Mouse (Mus musculus) spleen, adult 2 months (tissue): Measurements from ENCODE around the gene Pigw. TPM values are rescaled to one million over a fixed set of nuclear protein-coding genes. Genes with fewer than 3 reads are reported as not detected.
A peak's percentile ranks its signal among the peaks of the same experiment; 100 is the strongest.

Experiments
- DNase-seq, 2 experiments: peaks; one replicate each; pipeline versions ENCODE4 v3.0.0 to v3.0.0-alpha.2; 2012 to 2021; ENCODE audit warnings: low spot score in 2 of 2, low read depth in 1 of 2
- H3K27ac ChIP-seq: fragments of 200-500 bp; 2 replicates; pipeline ENCODE4 v1.5.1; 2012; ENCODE audit warnings: low read length, inconsistent platforms; ENCODE audit not compliant: insufficient read depth
- H3K27me3 ChIP-seq: fragments of 200-500 bp; 2 replicates; pipeline ENCODE4 v1.6.1; 2012; ENCODE audit warnings: mild to moderate bottlenecking, moderate library complexity, low read length, inconsistent platforms; ENCODE audit not compliant: control insufficient read depth, insufficient read depth
- H3K36me3 ChIP-seq: fragments of 200-500 bp; 2 replicates; pipeline ENCODE4 v1.6.1; 2012; ENCODE audit warnings: mild to moderate bottlenecking, low read length, inconsistent platforms; ENCODE audit not compliant: control insufficient read depth, insufficient read depth
- H3K4me1 ChIP-seq: fragments of 200-500 bp; 2 replicates; pipeline ENCODE4 v1.6.1; 2011; ENCODE audit warnings: inconsistent platforms; ENCODE audit not compliant: control insufficient read depth, insufficient read depth, insufficient read length
- H3K4me3 ChIP-seq: fragments of 200-500 bp; 2 replicates; pipeline ENCODE4 v1.5.1; 2011; ENCODE audit warnings: mild to moderate bottlenecking, inconsistent platforms; ENCODE audit not compliant: insufficient read depth, insufficient read length; ENCODE audit errors: extremely low read depth
- CTCF ChIP-seq: fragments of 200-500 bp; IDR thresholded peaks from 2 replicates; pipeline ENCODE4 v1.5.1; 2011; ENCODE audit warnings: mild to moderate bottlenecking, inconsistent platforms; ENCODE audit not compliant: insufficient read depth, insufficient read length, insufficient replicate concordance; ENCODE audit errors: extremely low read depth
- POLR2A ChIP-seq: fragments of 200-500 bp; IDR thresholded peaks from 2 replicates; pipeline ENCODE4 v1.6.1; 2011; ENCODE audit warnings: low read depth, low read length, inconsistent platforms
- WGBS: fragments of 180-500 bp; shearing (Covaris S2); methylation state at CpG from one replicate; pipeline ENCODE4 v1.1.7; 2018; 5-methylcytosine and 5-hydroxymethylcytosine counted together
- polyA plus RNA-seq: library from polyadenylated mRNA; depleted of rRNA; stranded (reverse); fragments of >200 nt; gene quantifications from 2 replicates; pipeline ENCODE4 v1.2.3, GENCODE M21; 2012

The Pigw gene
- polyA plus RNA-seq, 1 experiment, result 2.2 TPM

GRCm38 (mm10) chr11:84871046-84871445 lies 9.0 kb downstream of the Pigw start:
- H3K4me1 ChIP-seq, result peaks cover 7% of the 10 kb centered on the region; the same call in 1 of the 2 replicates
- H3K36me3 ChIP-seq, result peaks cover 1% of the 10 kb centered on the region; the same call in 1 of the 2 replicates
- no peaks in the 10 kb centered on the region for H3K27me3 ChIP-seq
- H3K27ac ChIP-seq, result peak overlapping the region; percentile 98
- no peak for TF ChIP-seq POLR2A
- no peak for TF ChIP-seq CTCF
- DNase-seq, result peak; percentile 23 to 29
- WGBS, result 1% methylated on average over 10 of the region's 10 CpGs
- peak overlapping the region; percentile 83 for H3K4me3 ChIP-seq

- Histone ChIP-seq H3K4me1 (peaks cover 7% of the 10 kb centered on the region; the same call in 1 of the 2 replicates), H3K4me3 (peak within 1 kb of the TSS; percentile 83), H3K27ac (peak within 1 kb of the TSS; percentile 99), H3K27me3 (no peaks in the 10 kb centered on the region), H3K36me3 (peaks cover 1% of the 10 kb centered on the region; the same call in 1 of the 2 replicates)
- peak; percentile 57 for TF ChIP-seq POLR2A
- TF ChIP-seq CTCF, result no peak
- WGBS, result under 1% methylated on average over 41 of the region's 62 CpGs
- peak; percentile 91 to 94 for DNase-seq
Observed at GRCm38 (mm10) chr11:84870337-84871043, 9.6 kb downstream of the Pigw start, which contains the start of gene Ggnbp2. Ggnbp2 (minus strand) TSS chr11:84870817.

- peak overlapping the region; percentile 95 for H3K27ac ChIP-seq
- H3K4me3 ChIP-seq, result peak overlapping the region; percentile 81
- H3K4me1 ChIP-seq, result peaks cover 7% of the 10 kb centered on the region; the same call in 1 of the 2 replicates
- no peaks in the 10 kb centered on the region for H3K27me3 ChIP-seq
- TF ChIP-seq POLR2A (no peak), CTCF (no peak)
- DNase-seq, result peak; percentile 87 to 88
- H3K36me3 ChIP-seq, result peaks cover 1% of the 10 kb centered on the region; the same call in 1 of the 2 replicates
- WGBS, result under 1% methylated on average over 50 of the region's 61 CpGs
Observed at GRCm38 (mm10) chr11:84869537-84870232, 10.4 kb downstream of the Pigw start.

GRCm38 (mm10) chr11:84868786-84869259 lies 11.3 kb downstream of the Pigw start:
- peaks cover 7% of the 10 kb centered on the region; the same call in 1 of the 2 replicates for H3K4me1 ChIP-seq
- H3K27me3 ChIP-seq, result no peaks in the 10 kb centered on the region
- H3K4me3 ChIP-seq, result peak overlapping the region; percentile 81
- peak overlapping the region; percentile 95 for H3K27ac ChIP-seq
- H3K36me3 ChIP-seq, result peaks cover 3% of the 10 kb centered on the region
- WGBS, result 2% methylated on average over 7 of the region's 7 CpGs
- TF ChIP-seq CTCF (no peak), POLR2A (no peak)
- DNase-seq, result peak in 1 of 2 experiments; percentile 5

DNA sequence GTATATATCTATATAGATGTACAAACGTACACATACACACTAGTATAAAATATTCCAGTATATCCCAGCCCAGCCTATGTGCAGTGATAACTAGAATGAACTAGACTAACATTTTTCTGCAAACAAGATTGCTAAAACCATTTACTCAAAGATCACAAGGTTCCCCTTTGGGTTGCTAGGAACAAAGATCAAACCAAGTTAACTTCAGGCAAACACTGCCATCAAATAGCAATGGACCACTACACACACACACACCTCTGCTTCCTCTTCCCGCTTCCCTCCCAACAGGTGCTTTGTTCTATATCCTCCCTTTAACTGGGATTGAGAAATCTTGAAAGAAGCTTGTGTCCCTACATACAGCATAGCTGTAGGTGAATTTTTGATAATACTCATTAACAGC lies 12.5 kb downstream of the Pigw start:
- WGBS, result 79% methylated on average over 2 of the region's 2 CpGs

GRCm38 (mm10) chr11:84865268-84865667 lies 14.8 kb downstream of the Pigw start:
- DNase-seq, result no peak

More for the DNA sequence above, 12.5 kb downstream of the Pigw start:
- no peaks in the 10 kb centered on the region for H3K27me3 ChIP-seq
- no peak overlapping the region for H3K4me3 ChIP-seq
- no peak for TF ChIP-seq CTCF
- TF ChIP-seq POLR2A, result no peak
- H3K4me1 ChIP-seq, result peaks cover 7% of the 10 kb centered on the region; the same call in 1 of the 2 replicates
- DNase-seq, result no peak
- H3K27ac ChIP-seq, result no peak overlapping the region
- H3K36me3 ChIP-seq, result peaks cover 4% of the 10 kb centered on the region

More at GRCm38 (mm10) chr11:84865268-84865667, 14.8 kb downstream of the Pigw start:
- H3K4me1 ChIP-seq, result peaks cover 5% of the 10 kb centered on the region; the same call in 1 of the 2 replicates
- H3K27me3 ChIP-seq, result no peaks in the 10 kb centered on the region
- TF ChIP-seq POLR2A (no peak), CTCF (no peak)
- 68% methylated on average over 2 of the region's 2 CpGs for WGBS
- peaks cover 11% of the 10 kb centered on the region for H3K36me3 ChIP-seq
- no peak overlapping the region for H3K27ac ChIP-seq
- H3K4me3 ChIP-seq, result no peak overlapping the region
